Mouse (Mus musculus) retina, embryonic 14.5 days (tissue): ENCODE data around the gene Med19.
A peak's percentile ranks its signal among the peaks of the same experiment; 100 is the strongest.
"Not testable (repeated sequence)": the region's sequence is repeated elsewhere in the genome, so short reads cannot be mapped to it uniquely, and the experiment has no call there.

ENCODE experiments used
- DNase-seq: peaks from one replicate; pipeline ENCODE4 v3.0.0-alpha.2; 2015; ENCODE audit warnings: low spot score

The Med19 gene

GRCm38 (mm10) chr2:84720718-84721117 is 42.5 kb downstream of the Med19 start:
- no peak for DNase-seq

GRCm38 (mm10) chr2:84721182-84721581 is 43.0 kb downstream of the Med19 start:
- no peak for DNase-seq

GRCm38 (mm10) chr2:84723856-84724255 is 45.7 kb downstream of the Med19 start:
- DNase-seq = no peak

- no peak for DNase-seq
Observed at GRCm38 (mm10) chr2:84725770-84726169, 47.6 kb downstream of the Med19 start.

- no peak for DNase-seq
Observed at GRCm38 (mm10) chr2:84726716-84727115, 48.5 kb downstream of the Med19 start.

- peak; percentile 98 for DNase-seq
Observed at GRCm38 (mm10) chr2:84727172-84727858, 49.1 kb downstream of the Med19 start, which contains the start of gene Clp1. TSS of gene Clp1 (minus strand) at chr2:84727350.

GRCm38 (mm10) chr2:84728191-84728590 is 50.0 kb downstream of the Med19 start:
- not testable (repeated sequence) for DNase-seq

GRCm38 (mm10) chr2:84731206-84731605 is 53.0 kb downstream of the Med19 start:
- DNase-seq = no peak

- DNase-seq = no peak
Observed at GRCm38 (mm10) chr2:84732394-84732793, 54.2 kb downstream of the Med19 start.

- DNase-seq = peak; percentile 55
Observed at GRCm38 (mm10) chr2:84733579-84734300, 55.5 kb downstream of the Med19 start, which contains the start of gene Ypel4. TSS of gene Ypel4 (plus strand) at chr2:84734058.

GRCm38 (mm10) chr2:84734351-84734864 is 56.2 kb downstream of the Med19 start:
- DNase-seq = peak; percentile 67

- DNase-seq = peak; percentile 25
Observed at GRCm38 (mm10) chr2:84734919-84735318, 56.7 kb downstream of the Med19 start.

GRCm38 (mm10) chr2:84735346-84735920 is 57.2 kb downstream of the Med19 start:
- no peak for DNase-seq

GRCm38 (mm10) chr2:84736312-84737161 is 58.3 kb downstream of the Med19 start:
- peak; percentile 21 for DNase-seq

GRCm38 (mm10) chr2:84737451-84737925 is 59.3 kb downstream of the Med19 start:
- peak; percentile 73 for DNase-seq
